Mouse (Mus musculus) thymus, adult 2 months (tissue): Measurements from ENCODE around the gene Frat2.

Experiments used
- CTCF ChIP-seq: fragments of 200-500 bp; IDR thresholded peaks from 2 replicates; pipeline ENCODE4 v1.5.1; 2012; ENCODE audit warnings: mild to moderate bottlenecking, control low read depth, low read length, moderate library complexity, borderline replicate concordance; ENCODE audit not compliant: control insufficient read depth, poor library complexity, insufficient read depth; ENCODE audit errors: extremely low read depth
- POLR2A ChIP-seq: fragments of 200-500 bp; IDR thresholded peaks from 2 replicates; pipeline ENCODE4 v1.6.1; 2012; ENCODE audit warnings: mild to moderate bottlenecking, low read length, control low read depth, moderate library complexity; ENCODE audit not compliant: control insufficient read depth, poor library complexity, insufficient read depth; ENCODE audit errors: extremely low read depth

- TF ChIP-seq CTCF = no peak
- no peak for TF ChIP-seq POLR2A
Measured at GRCm38 (mm10) chr19:41850719-41851543, 3.0 kb upstream of the Frat2 start.
